Mouse (Mus musculus) heart, postnatal 0 days (tissue): ENCODE measurements at regions not wholly inside any gene's neighbourhood (a gene's known extent, or its start where the extent isn't known, plus 50 kb on each side); places are given as distances from the start of the nearest gene placed in this dataset.

Source experiments
- CTCF ChIP-seq: IDR thresholded peaks from 2 replicates; pipeline ENCODE4 v1.5.1; 2016; ENCODE audit warnings: antibody characterized with exemption, control low read depth, low read depth
- EP300 ChIP-seq: IDR thresholded peaks from 2 replicates; pipeline ENCODE4 v1.6.1; 2016; ENCODE audit warnings: antibody characterized with exemption, low read depth

DNA sequence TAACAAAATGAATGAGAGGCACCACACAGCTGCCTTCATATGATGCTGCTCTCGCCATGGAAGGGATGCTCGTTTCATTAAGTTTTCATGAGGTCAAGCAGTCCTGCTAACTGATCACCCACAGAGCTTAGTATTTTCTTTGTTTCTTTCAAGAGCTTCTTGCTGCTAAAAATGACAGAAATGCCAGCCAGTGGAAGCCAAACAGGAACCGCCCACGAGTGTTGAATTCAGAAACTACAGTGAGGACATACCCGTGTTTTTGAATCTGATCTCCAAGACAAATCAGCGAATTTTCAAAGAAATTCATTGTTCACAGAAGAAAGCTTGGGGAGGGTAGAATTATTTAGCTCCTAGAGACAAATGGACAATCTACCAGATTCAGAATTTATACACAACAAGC is 954.3 kb upstream of the Car8 start:
- TF ChIP-seq CTCF, result no peak
- no peak for TF ChIP-seq EP300
